Mouse (Mus musculus): ENCODE measurements around the gene Parp14. TPM values are rescaled to one million over a fixed set of nuclear protein-coding genes. Genes with fewer than 3 reads are reported as not detected.

The Parp14 gene
- total and polyA plus RNA-seq, 3 experiments, result 3.9 to 6.4 (median 6.0) TPM

DNA sequence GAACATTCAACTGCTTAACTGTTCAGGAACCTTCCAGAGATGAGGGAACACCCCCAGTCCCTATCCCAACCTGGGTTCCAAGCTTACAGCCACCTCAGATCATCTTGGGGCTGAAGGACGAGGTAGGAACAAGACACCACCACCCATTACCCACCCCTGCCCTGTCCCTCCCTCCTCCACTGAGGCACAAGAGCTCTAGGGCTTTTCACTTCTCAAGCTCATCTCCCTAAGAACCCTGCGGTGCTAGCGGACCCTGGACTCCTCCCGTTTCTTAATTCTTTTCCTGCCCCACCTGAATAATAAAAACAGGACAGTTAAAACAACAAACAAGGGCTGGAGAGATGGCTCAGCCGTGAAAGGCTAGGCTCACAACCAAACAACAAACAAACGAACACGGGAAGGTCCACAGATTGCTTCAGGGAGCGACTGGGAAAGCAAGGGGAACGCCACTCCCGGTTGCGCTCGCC lies 730 bp downstream of the Parp14 start:
- H3K4me2 ChIP-seq (ENCODE audit: insufficient read depth, low read depth, poor library complexity, severe bottlenecking), result peak overlapping the region; percentile 97
- in situ Hi-C loops (cut with MboI; ENCODE audit: low pct_ligation_motif_present, low pct_unique_long_range_greater_than_20kb, low sequenced_read_pairs), result loop anchor here (5.0 kb wide), 1 partner anchor 67 kb away; the partner anchor contains the start of genes Dtx3l and Parp9
- peaks cover 5 to 39% of the 10 kb centered on the region in 2 experiments for H3K4me1 ChIP-seq (ENCODE audit: control insufficient read depth in 1 of 2, insufficient read depth in 2 of 2)
- H3K27me3 ChIP-seq (replicated peaks), result peaks cover 3% of the 10 kb centered on the region
- DNase-seq (ENCODE audit: extremely low read depth), result no peak
- H3K79me2 ChIP-seq (replicated peaks; ENCODE audit: control insufficient read depth, extremely low read depth, insufficient read depth, poor library complexity, severe bottlenecking), result no peaks in the 10 kb centered on the region
- H3K36me3 ChIP-seq (replicated peaks in 1 of 2; ENCODE audit: control insufficient read depth in 1 of 2, insufficient read depth in 1 of 2, low read length in 1 of 2), result peaks cover 3 to 4% of the 10 kb centered on the region in 2 experiments
- no peak; the same call in 1 of the 2 replicates for TF ChIP-seq HCFC1 (IDR thresholded peaks at IDR 0.05; ENCODE audit: low read depth, low read length)
- peak; percentile 86; the same call in 1 of the 2 replicates for TF ChIP-seq CHD1 (IDR thresholded peaks at IDR 0.05; ENCODE audit: low read depth, low read length)
- peak; percentile 37; the same call in 1 of the 2 replicates for TF ChIP-seq NELFE (IDR thresholded peaks at IDR 0.05; ENCODE audit: low read depth, low read length)
- TF ChIP-seq USF1 (IDR thresholded peaks at IDR 0.05; ENCODE audit: low read depth, low read length), result no peak
- no peak for TF ChIP-seq IRF4 (IDR thresholded peaks at IDR 0.05; ENCODE audit: low read depth, low read length)
- no peak for TF ChIP-seq JUN (IDR thresholded peaks at IDR 0.05; ENCODE audit: insufficient read depth, low read depth, low read length)
- dilution Hi-C loops (cut with MboI; ENCODE audit: extremely low pct_ligation_motif_present, extremely low pct_unique_long_range_greater_than_20kb, low sequenced_read_pairs), result no loop called here
- H3K9ac ChIP-seq (ENCODE audit: insufficient read depth, low read depth), result peak overlapping the region; percentile 66
- peak overlapping the region; percentile 27; the same call in 1 of the 2 replicates for H3K27ac ChIP-seq (ENCODE audit: insufficient read depth, low read depth)
- peaks cover 3% of the 10 kb centered on the region for H3K9me3 ChIP-seq (replicated peaks; ENCODE audit: low read length)
- peak overlapping the region; percentile 75 to 83 (median 82) for H3K4me3 ChIP-seq (replicated peaks in 1 of 3; ENCODE audit: low read depth in 2 of 3, low read length in 2 of 3, poor library complexity in 1 of 3)

GRCm38 (mm10) chr16:35869656-35870055 lies 1.7 kb downstream of the Parp14 start:
- H3K27ac ChIP-seq (ENCODE audit: insufficient read depth, low read depth), result peak overlapping the region; percentile 35
- DNase-seq (ENCODE audit: extremely low read depth), result no peak
- peaks cover 2% of the 10 kb centered on the region for H3K9me3 ChIP-seq (replicated peaks; ENCODE audit: low read length)
- H3K4me3 ChIP-seq (replicated peaks in 1 of 3; ENCODE audit: low read depth in 2 of 3, low read length in 2 of 3, poor library complexity in 1 of 3), result peak overlapping the region; percentile 30 to 49 (median 44)
- H3K9ac ChIP-seq (ENCODE audit: insufficient read depth, low read depth), result peak overlapping the region; percentile 66
- H3K36me3 ChIP-seq (replicated peaks in 1 of 2; ENCODE audit: control insufficient read depth in 1 of 2, insufficient read depth in 1 of 2, low read length in 1 of 2), result peaks cover 7 to 12% of the 10 kb centered on the region in 2 experiments
- H3K4me2 ChIP-seq (ENCODE audit: insufficient read depth, low read depth, poor library complexity, severe bottlenecking), result peak overlapping the region; percentile 97
- TF ChIP-seq ZNF384 (IDR thresholded peaks at IDR 0.05; ENCODE audit: low read depth, low read length), result no peak
- TF ChIP-seq KAT2A (IDR thresholded peaks at IDR 0.05; ENCODE audit: insufficient replicate concordance, low read length), result no peak
- TF ChIP-seq MXI1 (IDR thresholded peaks at IDR 0.05; ENCODE audit: low read depth, low read length), result peak; percentile 69
- TF ChIP-seq EP300 (IDR thresholded peaks at IDR 0.05; ENCODE audit: low read length), result no peak
- TF ChIP-seq SIN3A (IDR thresholded peaks at IDR 0.05; ENCODE audit: low read length), result peak; percentile 60; the same call in 1 of the 2 replicates
- no peak for TF ChIP-seq GABPA (IDR thresholded peaks at IDR 0.05; ENCODE audit: insufficient replicate concordance, low read depth, low read length)
- no peak for TF ChIP-seq IRF4 (IDR thresholded peaks at IDR 0.05; ENCODE audit: low read depth, low read length)
- TF ChIP-seq SMC3 (IDR thresholded peaks at IDR 0.05; ENCODE audit: low read depth, low read length), result no peak
- no peak for TF ChIP-seq ETS1 (conservative IDR thresholded peaks at IDR 0.05; ENCODE audit: low read depth, low read length)
- peak; percentile 52; the same call in 1 of the 2 replicates for TF ChIP-seq MAX (IDR thresholded peaks at IDR 0.05; ENCODE audit: low read length)
- TF ChIP-seq MAFK (IDR thresholded peaks at IDR 0.05; ENCODE audit: insufficient replicate concordance, low read length), result no peak
- TF ChIP-seq USF1 (IDR thresholded peaks at IDR 0.05; ENCODE audit: low read depth, low read length), result no peak
- H3K27me3 ChIP-seq (replicated peaks), result peaks cover 3% of the 10 kb centered on the region
- in situ Hi-C loops (cut with MboI; ENCODE audit: low pct_ligation_motif_present, low pct_unique_long_range_greater_than_20kb, low sequenced_read_pairs), result loop anchor here (5.0 kb wide), 1 partner anchor 68 kb away; the partner anchor contains the start of genes Dtx3l and Parp9
- peaks cover 5 to 39% of the 10 kb centered on the region in 2 experiments for H3K4me1 ChIP-seq (ENCODE audit: control insufficient read depth in 1 of 2, insufficient read depth in 2 of 2)
- no peaks in the 10 kb centered on the region for H3K79me2 ChIP-seq (replicated peaks; ENCODE audit: control insufficient read depth, extremely low read depth, insufficient read depth, poor library complexity, severe bottlenecking)
- dilution Hi-C loops (cut with MboI; ENCODE audit: extremely low pct_ligation_motif_present, extremely low pct_unique_long_range_greater_than_20kb, low sequenced_read_pairs), result no loop called here
